Comparison of ENCODE assay signal across 8 mouse cellular contexts in the genomic region with DNA sequence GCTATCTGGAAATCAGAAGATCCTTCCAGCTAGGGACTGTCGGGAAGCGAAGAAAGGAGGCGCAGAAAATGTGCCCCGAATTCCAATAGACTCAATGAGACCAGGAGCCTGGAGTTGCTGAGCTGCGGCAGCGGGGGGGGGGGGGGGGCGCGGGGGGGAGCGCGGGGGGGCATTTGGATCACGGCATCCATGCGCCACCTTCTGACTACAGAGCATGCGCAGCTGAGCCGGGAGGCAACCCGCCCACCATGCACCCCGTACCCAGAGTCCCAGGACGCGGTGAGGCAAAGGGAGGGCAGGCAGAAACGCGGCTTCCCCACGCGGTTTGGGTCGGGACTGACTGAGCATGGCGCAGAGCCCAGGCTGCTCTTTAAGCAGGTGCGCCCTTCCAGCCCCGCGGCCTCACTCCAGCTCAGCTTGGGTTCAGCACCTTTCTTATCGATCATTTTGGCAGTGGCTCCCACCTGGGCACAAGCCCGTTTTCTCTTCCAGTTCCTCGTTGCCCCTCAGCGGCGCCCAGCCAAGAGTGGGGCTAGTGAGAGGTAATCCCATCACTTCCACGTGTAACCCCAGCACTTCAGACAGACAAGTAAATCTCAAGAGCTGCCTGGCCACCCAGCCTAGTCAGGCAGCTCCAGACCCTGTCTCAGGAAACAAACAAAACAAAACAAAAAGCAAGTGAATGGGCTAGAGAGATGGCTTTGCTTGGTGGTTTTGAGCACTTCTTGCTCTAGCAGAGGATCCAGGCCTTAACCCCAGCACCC. TPM values are rescaled to one million over a fixed set of nuclear protein-coding genes. Genes with fewer than 3 reads are reported as not detected.
DNase-seq lines count a peak whose midpoint lies in the region; ATAC-seq and TF ChIP-seq lines count a peak whose summit lies in the region.

No protein-coding gene starts in this region.

- WGBS in embryonic facial prominence, embryonic 13.5 days: under 1% methylated on average over 25 of the region's 33 CpGs
- 3% methylated on average over 24 of the region's 33 CpGs for WGBS in heart, postnatal 0 days
- 4% methylated on average over 26 of the region's 33 CpGs for WGBS in liver, postnatal 0 days (ENCODE audit: insufficient replicate concordance)
- under 1% methylated on average over 27 of the region's 33 CpGs for WGBS in neural tube, embryonic 14.5 days

- peak; percentile 29 for DNase-seq in cerebellum, adult 9-11 months
- DNase-seq in cerebellum, adult 8-10 months: no peak
- DNase-seq in heart, postnatal 0 days (ENCODE audit: low spot score): peak; percentile 43
- DNase-seq in kidney, postnatal 36 days: peak; percentile 42 to 66
- DNase-seq in liver, postnatal 0 days: peak; percentile 63
- DNase-seq in thymus, postnatal 25 days: peak; percentile 52

- peak overlapping the region; percentile 73 for H3K4me2 ChIP-seq in embryonic facial prominence, embryonic 13.5 days
- peak overlapping the region; percentile 80 for H3K4me2 ChIP-seq in heart, postnatal 0 days (ENCODE audit: low read depth, low read length)
- peak overlapping the region; percentile 72 for H3K4me2 ChIP-seq in liver, postnatal 0 days (ENCODE audit: low read depth, low read length)
- H3K4me2 ChIP-seq in neural tube, embryonic 14.5 days (ENCODE audit: low read depth, low read length): peak overlapping the region; percentile 66

- peak overlapping the region; percentile 74 for H3K27ac ChIP-seq in embryonic facial prominence, embryonic 13.5 days
- H3K27ac ChIP-seq in heart, postnatal 0 days (ENCODE audit: low read depth): no peak overlapping the region; the same call in 1 of the 2 replicates
- peak overlapping the region; percentile 48; the same call in 1 of the 2 replicates for H3K27ac ChIP-seq in liver, postnatal 0 days (ENCODE audit: low read depth)
- peak overlapping the region; percentile 67 for H3K27ac ChIP-seq in neural tube, embryonic 14.5 days (ENCODE audit: low read depth, low read length)

- no peak for TF ChIP-seq CTCF in heart, postnatal 0 days (IDR thresholded peaks at IDR 0.05; ENCODE audit: low read depth)
- peak; percentile 12; the same call in 1 of the 2 replicates for TF ChIP-seq CTCF in liver, postnatal 0 days (IDR thresholded peaks at IDR 0.05; ENCODE audit: low read depth)

- H3K4me1 ChIP-seq in embryonic facial prominence, embryonic 13.5 days: 0 out of 2 replicates have a peak, but pooled peaks cover 4% of the 10 kb centered on the region
- 0 out of 2 replicates have a peak, but pooled peaks cover 6% of the 10 kb centered on the region for H3K4me1 ChIP-seq in heart, postnatal 0 days (ENCODE audit: control insufficient read depth, insufficient read depth)
- H3K4me1 ChIP-seq in liver, postnatal 0 days (ENCODE audit: insufficient read depth): no peaks in the 10 kb centered on the region
- H3K4me1 ChIP-seq in neural tube, embryonic 14.5 days (ENCODE audit: control insufficient read depth, insufficient read depth, low read length): no peaks in the 10 kb centered on the region

- peak overlapping the region; percentile 46 for H3K4me3 ChIP-seq in embryonic facial prominence, embryonic 13.5 days
- peak overlapping the region; percentile 46 for H3K4me3 ChIP-seq in heart, postnatal 0 days (ENCODE audit: low read depth, low read length)
- peak overlapping the region; percentile 41 for H3K4me3 ChIP-seq in liver, postnatal 0 days (ENCODE audit: low read depth, low read length)
- peak overlapping the region; percentile 44 for H3K4me3 ChIP-seq in neural tube, embryonic 14.5 days (ENCODE audit: low read depth, low read length)

- no peaks in the 10 kb centered on the region for H3K36me3 ChIP-seq in embryonic facial prominence, embryonic 13.5 days
- no peaks in the 10 kb centered on the region for H3K36me3 ChIP-seq in heart, postnatal 0 days (replicated peaks; ENCODE audit: control insufficient read depth, insufficient read depth, low read length)
- H3K36me3 ChIP-seq in liver, postnatal 0 days (replicated peaks; ENCODE audit: insufficient read depth, low read length): no peaks in the 10 kb centered on the region
- H3K36me3 ChIP-seq in neural tube, embryonic 14.5 days (ENCODE audit: control insufficient read depth, insufficient read depth, low read length): no peaks in the 10 kb centered on the region

- ATAC-seq in embryonic facial prominence, embryonic 13.5 days (ENCODE audit: insufficient number of reproducible peaks, insufficient read depth, low FRiP score, low TSS enrichment, low read depth): peak; percentile 86
- peak; percentile 76 for ATAC-seq in heart, postnatal 0 days (ENCODE audit: insufficient read depth, low read depth)
- peak; percentile 79 for ATAC-seq in liver, postnatal 0 days
- peak; percentile 87 for ATAC-seq in neural tube, embryonic 14.5 days (ENCODE audit: low read depth)

- TF ChIP-seq EP300 in heart, postnatal 0 days (IDR thresholded peaks at IDR 0.05; ENCODE audit: low read depth): no peak
- TF ChIP-seq EP300 in liver, postnatal 0 days (IDR thresholded peaks at IDR 0.05; ENCODE audit: low read depth): no peak

- H3K27me3 ChIP-seq in embryonic facial prominence, embryonic 13.5 days: no peaks in the 10 kb centered on the region
- no peaks in the 10 kb centered on the region for H3K27me3 ChIP-seq in heart, postnatal 0 days (ENCODE audit: control insufficient read depth, insufficient read depth, low read length)
- no peaks in the 10 kb centered on the region for H3K27me3 ChIP-seq in liver, postnatal 0 days (ENCODE audit: insufficient read depth, low read length)
- H3K27me3 ChIP-seq in neural tube, embryonic 14.5 days (ENCODE audit: control insufficient read depth, insufficient read depth, low read length): no peaks in the 10 kb centered on the region

- H3K9me3 ChIP-seq in embryonic facial prominence, embryonic 13.5 days: no peaks in the 10 kb centered on the region
- H3K9me3 ChIP-seq in heart, postnatal 0 days (replicated peaks; ENCODE audit: control insufficient read depth, low read length): no peaks in the 10 kb centered on the region
- no peaks in the 10 kb centered on the region for H3K9me3 ChIP-seq in liver, postnatal 0 days (ENCODE audit: low read length)
- no peaks in the 10 kb centered on the region for H3K9me3 ChIP-seq in neural tube, embryonic 14.5 days (ENCODE audit: control insufficient read depth, low read length)

- peak overlapping the region; percentile 71 for H3K9ac ChIP-seq in embryonic facial prominence, embryonic 13.5 days
- H3K9ac ChIP-seq in heart, postnatal 0 days (replicated peaks; ENCODE audit: low read depth, low read length): peak overlapping the region; percentile 15
- H3K9ac ChIP-seq in liver, postnatal 0 days (replicated peaks): peak overlapping the region; percentile 59
- H3K9ac ChIP-seq in neural tube, embryonic 14.5 days (replicated peaks; ENCODE audit: low read depth, low read length): peak overlapping the region; percentile 64

RNA-seq across cellular contexts. Expression of a gene that starts 21.5 kb away (rescaled TPM):
- polyA plus RNA-seq in embryonic facial prominence, embryonic 13.5 days (2015; fragmentation: Nextera tagmentation; extraction: Ambion mirVana): 120 and 129 TPM in 2 replicates
- 109 and 110 TPM in 2 replicates for total RNA-seq in heart, postnatal 0 days (2014; rRNA removed; ENCODE audit: low replicate concordance)
- 40.6 and 46.0 TPM in 2 replicates for polyA plus RNA-seq in heart, postnatal 0 days (2015; fragmentation: Nextera tagmentation; extraction: Ambion mirVana)
- 30.9 and 32.2 TPM in 2 replicates for polyA plus RNA-seq in liver, postnatal 0 days (2015; fragmentation: Nextera tagmentation; extraction: Ambion mirVana)
- polyA plus RNA-seq in neural tube, embryonic 14.5 days (2014; fragmentation: Nextera tagmentation; extraction: Ambion mirVana): 77.6 and 96.9 TPM in 2 replicates

RNA-seq across cellular contexts. Expression of a gene that starts 24.1 kb away (rescaled TPM):
- polyA plus RNA-seq in embryonic facial prominence, embryonic 13.5 days (2015; fragmentation: Nextera tagmentation; extraction: Ambion mirVana): 36.0 and 58.9 TPM in 2 replicates
- 12.9 and 75.9 TPM in 2 replicates for total RNA-seq in heart, postnatal 0 days (2014; rRNA removed; ENCODE audit: low replicate concordance)
- polyA plus RNA-seq in heart, postnatal 0 days (2015; fragmentation: Nextera tagmentation; extraction: Ambion mirVana): 15.0 and 15.3 TPM in 2 replicates
- polyA plus RNA-seq in liver, postnatal 0 days (2015; fragmentation: Nextera tagmentation; extraction: Ambion mirVana): 234 and 261 TPM in 2 replicates
- polyA plus RNA-seq in neural tube, embryonic 14.5 days (2014; fragmentation: Nextera tagmentation; extraction: Ambion mirVana): 0.61 and 0.75 TPM in 2 replicates

RNA-seq across cellular contexts. Expression of a gene that starts 47.8 kb away (rescaled TPM):
- 38.6 and 86.0 TPM in 2 replicates for polyA plus RNA-seq in embryonic facial prominence, embryonic 13.5 days (2015; fragmentation: Nextera tagmentation; extraction: Ambion mirVana)
- 19.0 and 110 TPM in 2 replicates for total RNA-seq in heart, postnatal 0 days (2014; rRNA removed; ENCODE audit: low replicate concordance)
- polyA plus RNA-seq in heart, postnatal 0 days (2015; fragmentation: Nextera tagmentation; extraction: Ambion mirVana): 7.2 and 10.0 TPM in 2 replicates
- 125 and 129 TPM in 2 replicates for polyA plus RNA-seq in liver, postnatal 0 days (2015; fragmentation: Nextera tagmentation; extraction: Ambion mirVana)
- 0.49 and 1.4 TPM in 2 replicates for polyA plus RNA-seq in neural tube, embryonic 14.5 days (2014; fragmentation: Nextera tagmentation; extraction: Ambion mirVana)

RNA-seq across cellular contexts. Expression of a gene that starts 48.1 kb away (rescaled TPM):
- 40.1 and 49.3 TPM in 2 replicates for polyA plus RNA-seq in embryonic facial prominence, embryonic 13.5 days (2015; fragmentation: Nextera tagmentation; extraction: Ambion mirVana)
- 40.3 and 57.9 TPM in 2 replicates for total RNA-seq in heart, postnatal 0 days (2014; rRNA removed; ENCODE audit: low replicate concordance)
- polyA plus RNA-seq in heart, postnatal 0 days (2015; fragmentation: Nextera tagmentation; extraction: Ambion mirVana): 21.9 and 24.6 TPM in 2 replicates
- polyA plus RNA-seq in liver, postnatal 0 days (2015; fragmentation: Nextera tagmentation; extraction: Ambion mirVana): 9.2 TPM in 2 replicates
- 4.3 and 9.5 TPM in 2 replicates for polyA plus RNA-seq in neural tube, embryonic 14.5 days (2014; fragmentation: Nextera tagmentation; extraction: Ambion mirVana)

Comparison
In these comparisons a context has a peak if more than half of its experiments do, and no peak if none do; other contexts are left out.
1. H3K9ac ChIP-seq: peak in every context shown above with its lines; median percentile 71 in embryonic facial prominence, embryonic 13.5 days; 64 in neural tube, embryonic 14.5 days; 59 in liver, postnatal 0 days; 15 in heart, postnatal 0 days.